Mouse (Mus musculus) spleen, adult 2 months (tissue): Measurements from ENCODE around the gene Jade2. TPM values are rescaled to one million over a fixed set of nuclear protein-coding genes. Genes with fewer than 3 reads are reported as not detected.
A peak's percentile ranks its signal among the peaks of the same experiment; 100 is the strongest.

Experiments used
- DNase-seq, 2 experiments: peaks; one replicate each; pipeline versions ENCODE4 v3.0.0 to v3.0.0-alpha.2; 2012 to 2021; ENCODE audit warnings: low spot score in 2 of 2, low read depth in 1 of 2
- H3K27ac ChIP-seq: fragments of 200-500 bp; 2 replicates; pipeline ENCODE4 v1.5.1; 2012; ENCODE audit warnings: low read length, inconsistent platforms; ENCODE audit not compliant: insufficient read depth
- H3K27me3 ChIP-seq: fragments of 200-500 bp; 2 replicates; pipeline ENCODE4 v1.6.1; 2012; ENCODE audit warnings: mild to moderate bottlenecking, moderate library complexity, low read length, inconsistent platforms; ENCODE audit not compliant: control insufficient read depth, insufficient read depth
- H3K36me3 ChIP-seq: fragments of 200-500 bp; 2 replicates; pipeline ENCODE4 v1.6.1; 2012; ENCODE audit warnings: mild to moderate bottlenecking, low read length, inconsistent platforms; ENCODE audit not compliant: control insufficient read depth, insufficient read depth
- H3K4me1 ChIP-seq: fragments of 200-500 bp; 2 replicates; pipeline ENCODE4 v1.6.1; 2011; ENCODE audit warnings: inconsistent platforms; ENCODE audit not compliant: control insufficient read depth, insufficient read depth, insufficient read length
- H3K4me3 ChIP-seq: fragments of 200-500 bp; 2 replicates; pipeline ENCODE4 v1.5.1; 2011; ENCODE audit warnings: mild to moderate bottlenecking, inconsistent platforms; ENCODE audit not compliant: insufficient read depth, insufficient read length; ENCODE audit errors: extremely low read depth
- CTCF ChIP-seq: fragments of 200-500 bp; IDR thresholded peaks from 2 replicates; pipeline ENCODE4 v1.5.1; 2011; ENCODE audit warnings: mild to moderate bottlenecking, inconsistent platforms; ENCODE audit not compliant: insufficient read depth, insufficient read length, insufficient replicate concordance; ENCODE audit errors: extremely low read depth
- POLR2A ChIP-seq: fragments of 200-500 bp; IDR thresholded peaks from 2 replicates; pipeline ENCODE4 v1.6.1; 2011; ENCODE audit warnings: low read depth, low read length, inconsistent platforms
- WGBS: fragments of 180-500 bp; shearing (Covaris S2); methylation state at CpG from one replicate; pipeline ENCODE4 v1.1.7; 2018; 5-methylcytosine and 5-hydroxymethylcytosine counted together
- polyA plus RNA-seq: library from polyadenylated mRNA; depleted of rRNA; stranded (reverse); fragments of >200 nt; gene quantifications from 2 replicates; pipeline ENCODE4 v1.2.3, GENCODE M21; 2012

Gene Jade2
- polyA plus RNA-seq, 1 experiment, result 24.8 TPM

- Histone ChIP-seq H3K4me1 (peaks cover 12% of the 10 kb centered on the region; the same call in 1 of the 2 replicates), H3K27me3 (no peaks in the 10 kb centered on the region), H3K4me3 (no peak overlapping the region), H3K36me3 (no peaks in the 10 kb centered on the region), H3K27ac (peak overlapping the region; percentile 36)
- TF ChIP-seq CTCF (no peak), POLR2A (no peak)
- no peak for DNase-seq
- 22% methylated on average over 1 of the region's 1 CpGs for WGBS
Observed at GRCm38 (mm10) chr11:51884092-51884491, 26.6 kb upstream of the Jade2 start.

- TF ChIP-seq POLR2A (no peak), CTCF (no peak)
- H3K4me1 ChIP-seq, result peaks cover 12% of the 10 kb centered on the region; the same call in 1 of the 2 replicates
- no peaks in the 10 kb centered on the region for H3K36me3 ChIP-seq
- DNase-seq, result peak; percentile 29 to 72
- no peaks in the 10 kb centered on the region for H3K27me3 ChIP-seq
- 2% methylated on average over 5 of the region's 5 CpGs for WGBS
- peak overlapping the region; percentile 49 for H3K27ac ChIP-seq
- H3K4me3 ChIP-seq, result no peak overlapping the region
Observed at GRCm38 (mm10) chr11:51883670-51884069, 26.2 kb upstream of the Jade2 start.

DNA sequence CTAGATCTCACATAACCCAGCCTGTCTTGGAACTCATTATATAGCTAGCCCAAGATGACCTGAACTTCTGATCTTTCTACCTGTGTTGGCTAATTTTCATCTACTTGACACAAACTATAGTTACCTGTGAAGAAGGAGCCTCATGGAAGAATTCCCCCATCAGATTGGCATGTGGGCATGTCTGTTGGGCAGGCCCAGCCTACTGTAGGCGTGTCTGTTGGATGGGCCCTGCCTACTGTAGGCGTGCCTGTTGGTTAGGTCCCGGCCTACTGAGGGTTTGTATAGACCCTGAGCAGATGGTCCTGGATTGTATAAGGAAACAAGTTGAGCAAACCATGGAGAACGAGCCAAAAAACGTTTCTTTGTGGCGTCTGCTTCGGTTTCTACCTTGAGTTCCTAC is 24.3 kb upstream of the Jade2 start:
- no peak overlapping the region for H3K27ac ChIP-seq
- no peak overlapping the region for H3K4me3 ChIP-seq
- no peaks in the 10 kb centered on the region for H3K27me3 ChIP-seq
- peaks cover 12% of the 10 kb centered on the region; the same call in 1 of the 2 replicates for H3K4me1 ChIP-seq
- WGBS, result 90% methylated on average over 7 of the region's 7 CpGs
- DNase-seq, result no peak
- no peak for TF ChIP-seq CTCF
- TF ChIP-seq POLR2A, result no peak
- H3K36me3 ChIP-seq, result no peaks in the 10 kb centered on the region

GRCm38 (mm10) chr11:51881041-51881730 is 23.7 kb upstream of the Jade2 start:
- Histone ChIP-seq H3K27me3 (no peaks in the 10 kb centered on the region), H3K36me3 (no peaks in the 10 kb centered on the region), H3K4me1 (peaks cover 12% of the 10 kb centered on the region; the same call in 1 of the 2 replicates), H3K27ac (no peak overlapping the region), H3K4me3 (no peak overlapping the region)
- WGBS, result 59% methylated on average over 15 of the region's 15 CpGs
- DNase-seq, result no peak
- TF ChIP-seq POLR2A, result no peak
- TF ChIP-seq CTCF, result no peak

DNA sequence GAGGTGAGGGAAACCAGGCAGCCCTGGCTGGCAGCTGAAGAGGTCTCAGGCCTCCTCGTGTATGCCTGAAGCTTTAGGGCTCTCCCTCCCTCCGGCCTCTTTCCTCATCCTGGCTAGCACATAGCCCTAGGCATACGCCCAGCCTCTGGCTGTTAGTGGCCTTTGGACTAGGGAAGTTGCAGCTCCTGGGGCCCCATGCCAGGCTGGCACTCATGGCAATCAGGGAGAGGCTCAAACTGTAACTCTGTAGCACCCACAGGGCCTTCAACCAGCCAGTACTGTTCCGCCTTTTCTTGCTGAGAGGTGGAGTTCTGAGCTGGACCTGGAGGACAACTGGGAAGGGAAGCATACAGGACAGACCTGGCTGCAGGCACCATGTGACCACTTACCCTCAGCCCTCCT is 19.5 kb upstream of the Jade2 start:
- no peak overlapping the region for H3K4me3 ChIP-seq
- peaks cover 4% of the 10 kb centered on the region; the same call in 1 of the 2 replicates for H3K4me1 ChIP-seq
- TF ChIP-seq CTCF, result no peak
- TF ChIP-seq POLR2A, result no peak
- 91% methylated on average over 4 of the region's 4 CpGs for WGBS
- no peaks in the 10 kb centered on the region for H3K36me3 ChIP-seq
- no peaks in the 10 kb centered on the region for H3K27me3 ChIP-seq
- no peak for DNase-seq
- no peak overlapping the region for H3K27ac ChIP-seq

DNA sequence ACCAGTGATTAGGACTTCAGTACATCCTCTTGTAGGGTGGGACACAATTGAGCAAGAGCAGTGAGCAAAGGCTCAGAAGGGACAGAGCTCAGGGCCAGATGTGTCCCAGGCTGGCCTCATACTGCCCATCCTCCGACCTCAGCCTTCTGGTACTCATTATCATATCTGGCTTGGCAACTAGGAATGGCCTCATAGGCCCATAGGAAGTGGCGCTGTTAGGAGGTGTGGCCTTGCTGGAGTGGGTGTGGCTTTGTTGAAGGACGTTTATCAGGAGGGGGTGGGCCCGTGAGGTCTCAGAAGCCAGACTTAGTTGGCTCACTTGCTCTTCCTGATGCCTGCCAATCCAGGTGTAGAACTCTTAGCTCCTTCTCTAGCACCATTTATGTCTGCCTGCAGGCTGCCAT is 18.3 kb upstream of the Jade2 start:
- TF ChIP-seq CTCF (no peak), POLR2A (no peak)
- H3K27ac ChIP-seq, result no peak overlapping the region

DNA sequence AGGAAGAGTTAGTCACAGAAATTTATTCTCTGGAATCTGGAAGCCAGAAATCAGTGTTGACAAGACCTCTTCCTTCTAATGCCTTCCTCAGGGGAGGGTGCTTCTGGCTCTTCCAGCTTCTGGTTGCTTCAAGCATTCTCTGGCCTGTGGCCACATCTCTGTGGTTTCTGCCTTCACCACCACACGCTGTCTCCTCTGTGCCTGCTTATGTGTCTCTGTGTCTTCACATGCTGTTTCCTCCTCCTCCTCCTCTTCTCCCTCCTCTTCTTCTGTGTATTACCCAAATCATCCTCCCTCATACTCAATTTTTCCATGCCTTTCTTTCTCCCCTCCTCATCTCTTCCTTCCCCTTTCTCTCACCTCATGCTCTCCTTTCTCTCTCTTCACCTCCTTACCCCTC is 17.6 kb upstream of the Jade2 start:
- no peak for TF ChIP-seq CTCF
- TF ChIP-seq POLR2A, result no peak
- no peak for DNase-seq
- Histone ChIP-seq H3K4me3 (no peak overlapping the region), H3K27ac (no peak overlapping the region), H3K27me3 (no peaks in the 10 kb centered on the region), H3K4me1 (no peaks in the 10 kb centered on the region), H3K36me3 (no peaks in the 10 kb centered on the region)
- WGBS, result 4% methylated on average over 1 of the region's 1 CpGs

More for the DNA sequence above, 18.3 kb upstream of the Jade2 start:
- 56% methylated on average over 4 of the region's 4 CpGs for WGBS
- H3K4me1 ChIP-seq, result no peaks in the 10 kb centered on the region
- no peaks in the 10 kb centered on the region for H3K36me3 ChIP-seq
- no peak overlapping the region for H3K4me3 ChIP-seq
- no peaks in the 10 kb centered on the region for H3K27me3 ChIP-seq
- no peak for DNase-seq
